Mouse (Mus musculus) bone marrow, adult 2 months (tissue): Measurements from ENCODE around the gene H2-Q10. TPM values are rescaled to one million over a fixed set of nuclear protein-coding genes. Genes with fewer than 3 reads are reported as not detected.

Experiments used
- H3K27ac ChIP-seq: fragments of 200-500 bp; 2 replicates; pipeline ENCODE4 v1.5.1; 2012; ENCODE audit warnings: low read depth, mild to moderate bottlenecking, control low read depth, inconsistent platforms, low read length; ENCODE audit not compliant: control insufficient read depth, poor library complexity, insufficient read depth
- H3K4me1 ChIP-seq: fragments of 200-500 bp; 2 replicates; pipeline ENCODE4 v1.6.1; 2011; ENCODE audit warnings: low read length; ENCODE audit not compliant: control insufficient read depth, insufficient read depth
- H3K4me3 ChIP-seq: fragments of 200-500 bp; replicated peaks from 2 replicates; pipeline ENCODE3; 2011; ENCODE audit warnings: mild to moderate bottlenecking, low read depth, low read length, control low read depth; ENCODE audit not compliant: control insufficient read depth
- CTCF ChIP-seq: fragments of 200-500 bp; IDR thresholded peaks from 2 replicates; pipeline ENCODE4 v1.5.1; 2011; ENCODE audit warnings: low read length, control low read depth; ENCODE audit not compliant: control insufficient read depth, insufficient read depth
- POLR2A ChIP-seq: fragments of 200-500 bp; IDR thresholded peaks from 2 replicates; pipeline ENCODE4 v1.6.1; 2011; ENCODE audit warnings: low read depth, mild to moderate bottlenecking, control low read depth, low read length, borderline replicate concordance; ENCODE audit not compliant: control insufficient read depth
- WGBS: fragments of 180-500 bp; shearing (Covaris S2); methylation state at CpG from one replicate; pipeline ENCODE4 v1.1.7; 2018; 5-methylcytosine and 5-hydroxymethylcytosine counted together
- polyA plus RNA-seq: library from polyadenylated mRNA; stranded (reverse); fragments of >200 nt; gene quantifications from 2 replicates; pipeline ENCODE4 v1.2.4, GENCODE M21; 2011; ENCODE audit warnings: low replicate concordance; ENCODE audit not compliant: missing spikeins, insufficient read depth, insufficient read length

H2-Q10 gene
- polyA plus RNA-seq, 1 experiment: 68.7 TPM

- Histone ChIP-seq H3K27ac (no peak overlapping the region), H3K4me3 (no peak overlapping the region), H3K4me1 (no peaks in the 10 kb centered on the region)
- WGBS: 94% methylated on average over 7 of the region's 7 CpGs
- TF ChIP-seq POLR2A: no peak
- TF ChIP-seq CTCF: no peak
Measured at GRCm38 (mm10) chr17:35512916-35513626, 43.2 kb downstream of the H2-Q10 start.

GRCm38 (mm10) chr17:35513886-35514285 is 44.0 kb downstream of the H2-Q10 start:
- no peaks in the 10 kb centered on the region for H3K4me1 ChIP-seq
- no peak overlapping the region for H3K27ac ChIP-seq
- WGBS: 8% methylated on average over 2 of the region's 2 CpGs
- TF ChIP-seq POLR2A (no peak), CTCF (peak; percentile 63)
- no peak overlapping the region for H3K4me3 ChIP-seq

DNA sequence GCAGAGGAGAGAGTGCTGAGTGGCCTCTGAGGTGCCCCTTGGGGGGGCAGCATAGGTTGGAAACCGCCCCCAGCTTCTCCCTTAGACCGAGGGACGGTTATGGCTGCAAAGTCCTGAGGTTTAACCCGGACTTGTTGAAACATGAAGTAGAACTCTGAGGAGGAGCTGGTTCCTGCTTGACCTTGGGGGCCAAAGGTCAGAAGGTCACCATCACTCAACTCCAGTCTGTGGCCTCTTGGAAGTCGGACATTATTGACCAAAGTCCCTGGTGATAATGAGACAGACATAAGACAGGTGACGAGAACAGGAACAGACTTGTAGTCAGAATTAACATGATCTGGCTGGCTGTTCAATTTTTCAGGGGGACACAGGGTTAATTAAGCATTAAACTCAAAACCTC is 44.9 kb downstream of the H2-Q10 start:
- H3K4me1 ChIP-seq: no peaks in the 10 kb centered on the region
- TF ChIP-seq CTCF (no peak), POLR2A (no peak)
- H3K27ac ChIP-seq: no peak overlapping the region
- 88% methylated on average over 6 of the region's 6 CpGs for WGBS
- peak overlapping the region; percentile 29 for H3K4me3 ChIP-seq

GRCm38 (mm10) chr17:35515911-35516640 is 46.2 kb downstream of the H2-Q10 start:
- TF ChIP-seq POLR2A (no peak), CTCF (no peak)
- Histone ChIP-seq H3K4me3 (peak overlapping the region; percentile 77), H3K27ac (peak overlapping the region; percentile 2; the same call in 1 of the 2 replicates), H3K4me1 (no peaks in the 10 kb centered on the region)
- 23% methylated on average over 25 of the region's 25 CpGs for WGBS

- under 1% methylated on average over 67 of the region's 67 CpGs for WGBS
- Histone ChIP-seq H3K4me1 (no peaks in the 10 kb centered on the region), H3K4me3 (peak within 1 kb of the TSS; percentile 77), H3K27ac (peak within 1 kb of the TSS; percentile 2; the same call in 1 of the 2 replicates)
- TF ChIP-seq POLR2A: peak; percentile 38; the same call in 1 of the 2 replicates
- TF ChIP-seq CTCF: no peak
Measured at GRCm38 (mm10) chr17:35516652-35517500, 47.0 kb downstream of the H2-Q10 start, which contains the start of the genes Tcf19 and Cchcr1. Gene Tcf19, minus strand, starts transcription at chr17:35516824. Gene Cchcr1, plus strand, starts transcription at chr17:35517100.

GRCm38 (mm10) chr17:35517526-35517925 is 47.6 kb downstream of the H2-Q10 start:
- Histone ChIP-seq H3K27ac (no peak overlapping the region), H3K4me3 (peak overlapping the region; percentile 77), H3K4me1 (no peaks in the 10 kb centered on the region)
- TF ChIP-seq POLR2A (no peak), CTCF (no peak)
- WGBS: 14% methylated on average over 12 of the region's 12 CpGs

Other genes starting within 250 kb of the H2-Q10 start
- not detected in 2 replicates for gene Gm16181, start 249.3 kb upstream of the H2-Q10 start, polyA plus RNA-seq
- gene Atp6v1g2, start 236.4 kb upstream of the H2-Q10 start, polyA plus RNA-seq: 4.1 and 9.9 TPM in 2 replicates
- gene Nfkbil1, start 234.3 kb upstream of the H2-Q10 start, polyA plus RNA-seq: 9.9 and 24.9 TPM in 2 replicates
- gene Ddx39b, start 228.3 kb upstream of the H2-Q10 start, polyA plus RNA-seq: 275 and 374 TPM in 2 replicates
- gene H2-D1, start 207.4 kb upstream of the H2-Q10 start, polyA plus RNA-seq: 399 and 727 TPM in 2 replicates
- gene H2-Q1, start 149.7 kb upstream of the H2-Q10 start, polyA plus RNA-seq: not detected in 2 replicates
- not detected in 2 replicates for gene H2-Q2, start 127.8 kb upstream of the H2-Q10 start, polyA plus RNA-seq
- 62.5 and 82.4 TPM in 2 replicates for gene H2-Q4, start 90.5 kb upstream of the H2-Q10 start, polyA plus RNA-seq
- 52.3 and 95.2 TPM in 2 replicates for gene H2-Q6, start 45.2 kb upstream of the H2-Q10 start, polyA plus RNA-seq
- 43.9 and 101 TPM in 2 replicates for gene H2-Q7, start 30.9 kb upstream of the H2-Q10 start, polyA plus RNA-seq
- gene Pou5f1, start 35.9 kb downstream of the H2-Q10 start, polyA plus RNA-seq: 102 TPM in 1 of 2 replicates, not detected in the other
- 28.7 and 41.7 TPM in 2 replicates for gene Tcf19, start 46.7 kb downstream of the H2-Q10 start, polyA plus RNA-seq
- gene Cchcr1, start 47.0 kb downstream of the H2-Q10 start, polyA plus RNA-seq: 15.7 and 31.8 TPM in 2 replicates
- gene Psors1c2, start 63.1 kb downstream of the H2-Q10 start, polyA plus RNA-seq: not detected in 2 replicates
- gene Cdsn, start 82.0 kb downstream of the H2-Q10 start, polyA plus RNA-seq: not detected in 2 replicates
- not detected in 2 replicates for gene 2300002M23Rik, start 97.4 kb downstream of the H2-Q10 start, polyA plus RNA-seq
- not detected in 2 replicates for gene Sfta2, start 131.5 kb downstream of the H2-Q10 start, polyA plus RNA-seq
- not detected in 2 replicates for gene Gm9573, start 156.5 kb downstream of the H2-Q10 start, polyA plus RNA-seq
- gene Mucl3, start 173.6 kb downstream of the H2-Q10 start, polyA plus RNA-seq: not detected in 2 replicates
- gene Vars2, start 197.5 kb downstream of the H2-Q10 start, polyA plus RNA-seq: 13.1 and 25.0 TPM in 2 replicates
- gene Gtf2h4, start 203.7 kb downstream of the H2-Q10 start, polyA plus RNA-seq: 12.5 and 21.1 TPM in 2 replicates
- 2.4 and 6.0 TPM in 2 replicates for gene Ddr1, start 234.5 kb downstream of the H2-Q10 start, polyA plus RNA-seq